Mouse (Mus musculus) kidney, embryonic 16.5 days (tissue): ENCODE data around the gene Ercc6. TPM values are rescaled to one million over a fixed set of nuclear protein-coding genes. Genes with fewer than 3 reads are reported as not detected.

Experiments
- ATAC-seq: fragments of 200-750 bp; cut with Nextera tagmentation; 2 replicates; pipeline ENCODE4 v1.8.0; 2017; ENCODE audit warnings: moderate TSS enrichment; ENCODE audit not compliant: low FRiP score, low TSS enrichment
- H3K27ac ChIP-seq: fragments of 300-500 bp; sonication (generic); 2 replicates; pipeline ENCODE4 v1.5.1; 2014; ENCODE audit warnings: low read length
- H3K27me3 ChIP-seq: fragments of 300-500 bp; sonication (generic); 2 replicates; pipeline ENCODE4 v1.6.1; 2014; ENCODE audit warnings: low read length, control low read depth, mixed read lengths; ENCODE audit not compliant: insufficient read depth
- H3K36me3 ChIP-seq: fragments of 300-500 bp; sonication (generic); 2 replicates; pipeline ENCODE4 v1.6.1; 2014; ENCODE audit warnings: low read length, control low read depth, mixed read lengths; ENCODE audit not compliant: insufficient read depth
- H3K4me1 ChIP-seq: fragments of 300-500 bp; sonication (generic); 2 replicates; pipeline ENCODE4 v1.6.1; 2014; ENCODE audit warnings: low read length, control low read depth, mixed read lengths; ENCODE audit not compliant: insufficient read depth
- H3K4me2 ChIP-seq: fragments of 300-500 bp; sonication (generic); replicated peaks from 2 replicates; pipeline ENCODE4 v1.6.1; 2014; ENCODE audit warnings: low read depth, low read length
- H3K4me3 ChIP-seq: fragments of 300-500 bp; sonication (generic); 2 replicates; pipeline ENCODE4 v1.5.1; 2014; ENCODE audit warnings: mild to moderate bottlenecking, low read length
- H3K9ac ChIP-seq: fragments of 300-500 bp; sonication (generic); replicated peaks from 2 replicates; pipeline ENCODE4 v1.6.1; 2014; ENCODE audit warnings: low read length
- H3K9me3 ChIP-seq: fragments of 300-500 bp; sonication (generic); 2 replicates; pipeline ENCODE4 v1.6.1; 2016; ENCODE audit warnings: low read length, control low read depth
- WGBS: fragments of 180-500 bp; shearing (Covaris S2); extraction: QIAGEN DNeasy Blood & Tissue Kit; methylation state at CpG from one replicate; pipeline ENCODE4 v1.1.7; 2014; 5-methylcytosine and 5-hydroxymethylcytosine counted together
- polyA plus RNA-seq: library from polyadenylated mRNA; unstranded; fragments of >200 nt; fragmentation: Nextera tagmentation; extraction: Ambion mirVana; gene quantifications from 2 replicates; pipeline ENCODE4 v1.2.1, GENCODE M21; 2015

Gene Ercc6
- polyA plus RNA-seq, 1 experiment from 2014 or later: 17.7 TPM

- H3K36me3 ChIP-seq: no peaks in the 10 kb centered on the region
- H3K4me2 ChIP-seq: peak overlapping the region; percentile 46
- 0 out of 2 replicates have a peak, but pooled peaks cover 4% of the 10 kb centered on the region for H3K4me1 ChIP-seq
- no peak overlapping the region for H3K27ac ChIP-seq
- H3K27me3 ChIP-seq: peaks cover 5% of the 10 kb centered on the region; the same call in 1 of the 2 replicates
- H3K4me3 ChIP-seq: peak overlapping the region; percentile 5; the same call in 1 of the 2 replicates
- H3K9ac ChIP-seq: no peak overlapping the region
- no peaks in the 10 kb centered on the region for H3K9me3 ChIP-seq
- WGBS: 11% methylated on average over 13 of the region's 13 CpGs
- ATAC-seq: no peak
Observed at GRCm38 (mm10) chr14:32492521-32492920, 20.8 kb upstream of the Ercc6 start.

GRCm38 (mm10) chr14:32496115-32496850 is 17.0 kb upstream of the Ercc6 start:
- Histone ChIP-seq H3K9me3 (no peaks in the 10 kb centered on the region), H3K4me1 (0 out of 2 replicates have a peak, but pooled peaks cover 4% of the 10 kb centered on the region), H3K27ac (no peak overlapping the region), H3K27me3 (peaks cover 5% of the 10 kb centered on the region; the same call in 1 of the 2 replicates), H3K9ac (no peak overlapping the region), H3K36me3 (no peaks in the 10 kb centered on the region), H3K4me2 (no peak overlapping the region), H3K4me3 (no peak overlapping the region)
- WGBS: 63% methylated on average over 8 of the region's 8 CpGs
- ATAC-seq: no peak

- Histone ChIP-seq H3K27ac (no peak overlapping the region), H3K9me3 (no peaks in the 10 kb centered on the region), H3K27me3 (no peaks in the 10 kb centered on the region), H3K36me3 (no peaks in the 10 kb centered on the region), H3K4me2 (no peak overlapping the region), H3K4me3 (no peak overlapping the region), H3K9ac (no peak overlapping the region), H3K4me1 (no peaks in the 10 kb centered on the region)
- WGBS: 74% methylated on average over 2 of the region's 2 CpGs
- ATAC-seq: no peak
Observed at GRCm38 (mm10) chr14:32501303-32501702, 12.0 kb upstream of the Ercc6 start.

GRCm38 (mm10) chr14:32502764-32503688 is 10.3 kb upstream of the Ercc6 start:
- no peak overlapping the region for H3K27ac ChIP-seq
- no peak overlapping the region for H3K9ac ChIP-seq
- ATAC-seq: no peak
- WGBS: 66% methylated on average over 9 of the region's 9 CpGs
- H3K4me1 ChIP-seq: no peaks in the 10 kb centered on the region
- H3K36me3 ChIP-seq: no peaks in the 10 kb centered on the region
- no peak overlapping the region for H3K4me3 ChIP-seq
- no peak overlapping the region for H3K4me2 ChIP-seq
- H3K27me3 ChIP-seq: no peaks in the 10 kb centered on the region
- no peaks in the 10 kb centered on the region for H3K9me3 ChIP-seq

GRCm38 (mm10) chr14:32503897-32504296 is 9.4 kb upstream of the Ercc6 start:
- no peak overlapping the region for H3K4me3 ChIP-seq
- WGBS: 90% methylated on average over 1 of the region's 1 CpGs
- H3K4me1 ChIP-seq: no peaks in the 10 kb centered on the region
- no peaks in the 10 kb centered on the region for H3K27me3 ChIP-seq
- no peaks in the 10 kb centered on the region for H3K36me3 ChIP-seq
- no peak overlapping the region for H3K4me2 ChIP-seq
- no peaks in the 10 kb centered on the region for H3K9me3 ChIP-seq
- H3K27ac ChIP-seq: no peak overlapping the region
- ATAC-seq: no peak
- no peak overlapping the region for H3K9ac ChIP-seq

GRCm38 (mm10) chr14:32506329-32506728 is 7.0 kb upstream of the Ercc6 start:
- Histone ChIP-seq H3K27ac (no peak overlapping the region), H3K9ac (no peak overlapping the region), H3K4me3 (no peak overlapping the region), H3K9me3 (no peaks in the 10 kb centered on the region), H3K4me2 (no peak overlapping the region), H3K36me3 (no peaks in the 10 kb centered on the region), H3K27me3 (no peaks in the 10 kb centered on the region), H3K4me1 (no peaks in the 10 kb centered on the region)
- WGBS: 87% methylated on average over 10 of the region's 10 CpGs
- no peak for ATAC-seq

- no peak for ATAC-seq
- no peaks in the 10 kb centered on the region for H3K9me3 ChIP-seq
Observed at GRCm38 (mm10) chr14:32507216-32507615, 6.1 kb upstream of the Ercc6 start.

GRCm38 (mm10) chr14:32508105-32508835 is 5.1 kb upstream of the Ercc6 start:
- 57% methylated on average over 10 of the region's 10 CpGs for WGBS
- ATAC-seq: no peak
- Histone ChIP-seq H3K4me3 (no peak overlapping the region), H3K36me3 (no peaks in the 10 kb centered on the region), H3K27ac (no peak overlapping the region), H3K4me2 (no peak overlapping the region), H3K4me1 (peaks cover 4% of the 10 kb centered on the region; the same call in 1 of the 2 replicates), H3K9me3 (no peaks in the 10 kb centered on the region), H3K9ac (no peak overlapping the region), H3K27me3 (no peaks in the 10 kb centered on the region)

More at GRCm38 (mm10) chr14:32507216-32507615, 6.1 kb upstream of the Ercc6 start:
- WGBS: 88% methylated on average over 4 of the region's 4 CpGs
- H3K36me3 ChIP-seq: no peaks in the 10 kb centered on the region
- no peak overlapping the region for H3K4me2 ChIP-seq
- no peak overlapping the region for H3K4me3 ChIP-seq
- no peak overlapping the region for H3K9ac ChIP-seq
- H3K27ac ChIP-seq: no peak overlapping the region
- H3K4me1 ChIP-seq: no peaks in the 10 kb centered on the region
- H3K27me3 ChIP-seq: no peaks in the 10 kb centered on the region

- Histone ChIP-seq H3K4me3 (no peak overlapping the region), H3K9ac (no peak overlapping the region), H3K27me3 (no peaks in the 10 kb centered on the region), H3K27ac (no peak overlapping the region), H3K36me3 (no peaks in the 10 kb centered on the region), H3K4me2 (no peak overlapping the region), H3K9me3 (no peaks in the 10 kb centered on the region), H3K4me1 (peaks cover 10% of the 10 kb centered on the region)
- no peak for ATAC-seq
- WGBS: 84% methylated on average over 6 of the region's 6 CpGs
Observed at GRCm38 (mm10) chr14:32509443-32509961, 3.8 kb upstream of the Ercc6 start.
